Mouse (Mus musculus): ENCODE results near the gene Arhgap23. TPM values are rescaled to one million over a fixed set of nuclear protein-coding genes. Genes with fewer than 3 reads are reported as not detected.
A peak's percentile ranks its signal among the peaks of the same experiment; 100 is the strongest.

Gene Arhgap23
- polyA plus RNA-seq, 1 experiment from 2014 or later = 9.5 TPM

DNA sequence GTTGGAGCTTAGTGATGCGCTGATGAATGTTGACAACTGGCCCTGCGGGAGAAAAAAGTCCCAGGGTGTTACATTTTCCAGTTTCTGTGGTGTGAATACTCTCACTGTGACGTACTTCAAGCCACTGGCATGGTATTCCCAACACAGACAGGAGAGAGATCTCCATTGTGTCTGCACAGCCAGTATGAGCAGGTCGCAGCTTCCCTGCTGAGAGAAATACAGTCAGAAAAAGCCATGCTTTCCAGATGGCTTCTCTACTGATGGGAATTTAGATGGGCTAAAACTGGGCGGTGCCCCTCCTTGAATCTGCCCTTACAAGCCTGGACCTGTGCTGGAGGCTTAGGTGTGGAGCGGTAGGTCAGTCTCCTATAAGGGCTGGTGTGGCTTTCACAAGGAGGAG, 55.9 kb downstream of the Arhgap23 start:
- H3K36me3 ChIP-seq (ENCODE audit: control insufficient read depth, insufficient read depth, low read length) = peaks cover 95% of the 10 kb centered on the region
- H3K27me3 ChIP-seq (replicated peaks; ENCODE audit: control insufficient read depth, insufficient read depth, low read length) = no peaks in the 10 kb centered on the region
- no peaks in the 10 kb centered on the region for H3K4me1 ChIP-seq (ENCODE audit: control insufficient read depth, insufficient read depth, low read length)
- no peak overlapping the region for H3K9ac ChIP-seq (ENCODE audit: low read depth, low read length)
- H3K4me2 ChIP-seq (ENCODE audit: low read depth, low read length) = no peak overlapping the region
- H3K4me3 ChIP-seq (ENCODE audit: low read depth, low read length) = no peak overlapping the region
- ATAC-seq (ENCODE audit: low read depth) = no peak
- no peaks in the 10 kb centered on the region for H3K9me3 ChIP-seq (ENCODE audit: control insufficient read depth, low read length)
- H3K27ac ChIP-seq (replicated peaks; ENCODE audit: low read depth, low read length) = no peak overlapping the region
- DNase-seq (ENCODE audit: low spot score) = no peak
- WGBS = 80% methylated on average over 6 of the region's 6 CpGs

DNA sequence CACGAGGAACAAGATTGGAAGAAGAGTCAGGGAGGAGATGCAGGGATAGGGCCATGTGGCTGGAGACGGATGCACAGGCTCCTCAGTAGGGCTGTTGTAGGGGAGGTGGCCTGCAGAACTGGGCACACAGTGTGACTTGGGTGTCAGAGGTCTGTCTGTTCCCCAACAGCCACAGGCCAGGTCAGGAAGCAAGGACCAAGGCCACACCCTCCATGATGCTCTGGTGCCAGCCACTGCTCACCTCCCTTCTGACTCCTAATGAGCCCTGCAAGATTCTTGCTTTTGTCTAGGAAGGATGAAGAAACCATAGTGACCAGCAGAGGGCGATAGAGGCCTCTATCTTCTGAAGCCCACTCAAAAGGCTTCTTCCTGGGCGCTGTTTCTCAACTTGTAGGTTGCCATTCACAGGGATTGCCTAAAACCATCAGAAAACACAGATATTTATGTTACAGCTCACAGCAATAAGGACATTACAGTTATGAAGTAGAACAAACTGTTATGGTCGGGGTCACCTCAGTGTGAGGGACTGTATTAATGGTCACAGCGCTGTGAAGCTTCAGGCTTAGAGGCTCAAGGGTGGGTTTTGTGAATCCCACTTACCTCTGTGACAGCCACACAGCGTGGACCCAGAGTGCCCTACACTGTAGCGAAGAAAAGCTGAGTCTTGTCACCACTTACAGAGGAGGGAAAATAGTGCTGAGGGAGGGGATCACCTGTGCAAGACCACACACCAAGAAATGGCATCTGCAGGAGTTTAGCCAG, 61.2 kb downstream of the Arhgap23 start:
- Histone ChIP-seq H3K27ac (replicated peaks; ENCODE audit: low read depth, low read length) (no peak overlapping the region), H3K9ac (ENCODE audit: low read depth, low read length) (no peak overlapping the region), H3K9me3 (ENCODE audit: control insufficient read depth, low read length) (no peaks in the 10 kb centered on the region), H3K4me1 (ENCODE audit: control insufficient read depth, insufficient read depth, low read length) (no peaks in the 10 kb centered on the region), H3K4me3 (ENCODE audit: low read depth, low read length) (no peak overlapping the region), H3K36me3 (ENCODE audit: control insufficient read depth, insufficient read depth, low read length) (peaks cover 92% of the 10 kb centered on the region), H3K4me2 (ENCODE audit: low read depth, low read length) (no peak overlapping the region), H3K27me3 (replicated peaks; ENCODE audit: control insufficient read depth, insufficient read depth, low read length) (no peaks in the 10 kb centered on the region)
- 58% methylated on average over 8 of the region's 8 CpGs for WGBS
- peak; percentile 81 for DNase-seq (ENCODE audit: low spot score)
- no peak for ATAC-seq (ENCODE audit: low read depth)

DNA sequence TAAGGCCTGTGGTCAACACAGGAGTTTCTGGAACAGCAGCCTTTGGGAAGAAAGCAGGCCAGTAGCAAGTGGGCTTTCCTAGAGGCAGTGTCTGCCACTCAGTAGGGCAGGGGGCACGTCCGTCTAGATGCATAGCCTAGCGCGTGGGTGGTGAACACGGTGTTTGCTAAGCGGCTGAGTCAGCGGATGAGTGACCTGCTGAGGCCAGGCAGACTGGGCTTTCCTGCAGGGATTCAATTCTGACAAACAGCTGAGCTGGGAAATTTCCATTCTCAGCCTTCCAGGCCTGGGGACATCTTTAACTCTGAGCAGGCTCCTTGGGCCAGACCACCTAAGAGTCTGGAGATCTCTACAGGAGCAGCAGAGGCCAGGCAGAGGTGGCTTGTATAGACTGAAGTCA, 62.1 kb downstream of the Arhgap23 start:
- no peak overlapping the region for H3K4me3 ChIP-seq (ENCODE audit: low read depth, low read length)
- no peaks in the 10 kb centered on the region for H3K27me3 ChIP-seq (replicated peaks; ENCODE audit: control insufficient read depth, insufficient read depth, low read length)
- 76% methylated on average over 7 of the region's 7 CpGs for WGBS
- no peak overlapping the region for H3K9ac ChIP-seq (ENCODE audit: low read depth, low read length)
- H3K27ac ChIP-seq (replicated peaks; ENCODE audit: low read depth, low read length) = no peak overlapping the region
- ATAC-seq (ENCODE audit: low read depth) (no peak), DNase-seq (ENCODE audit: low spot score) (no peak)
- peaks cover 92% of the 10 kb centered on the region for H3K36me3 ChIP-seq (ENCODE audit: control insufficient read depth, insufficient read depth, low read length)
- no peaks in the 10 kb centered on the region for H3K4me1 ChIP-seq (ENCODE audit: control insufficient read depth, insufficient read depth, low read length)
- no peaks in the 10 kb centered on the region for H3K9me3 ChIP-seq (ENCODE audit: control insufficient read depth, low read length)
- H3K4me2 ChIP-seq (ENCODE audit: low read depth, low read length) = no peak overlapping the region

DNA sequence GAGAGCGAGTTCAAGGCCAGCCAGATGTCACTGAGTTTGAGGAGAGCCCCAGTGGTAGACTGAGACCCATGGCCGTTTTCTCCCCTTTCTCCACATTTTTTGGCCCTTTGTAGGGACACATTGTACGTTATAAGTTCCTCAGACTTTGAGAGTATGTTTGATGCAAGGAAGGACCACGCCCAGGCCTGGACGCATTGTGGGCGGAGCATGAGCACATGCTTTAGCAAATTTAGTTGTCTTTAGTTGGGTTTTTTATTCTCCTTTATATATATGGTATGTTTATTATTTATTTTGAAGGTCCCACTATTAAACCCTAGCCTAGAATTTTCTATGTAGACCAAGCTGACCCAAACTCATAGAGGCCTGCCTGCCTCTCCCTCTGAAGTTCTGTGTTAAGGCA, 63.0 kb downstream of the Arhgap23 start:
- Histone ChIP-seq H3K4me3 (ENCODE audit: low read depth, low read length) (no peak overlapping the region), H3K4me2 (ENCODE audit: low read depth, low read length) (no peak overlapping the region), H3K36me3 (ENCODE audit: control insufficient read depth, insufficient read depth, low read length) (peaks cover 92% of the 10 kb centered on the region), H3K27ac (replicated peaks; ENCODE audit: low read depth, low read length) (no peak overlapping the region), H3K4me1 (ENCODE audit: control insufficient read depth, insufficient read depth, low read length) (no peaks in the 10 kb centered on the region), H3K9ac (ENCODE audit: low read depth, low read length) (no peak overlapping the region), H3K27me3 (replicated peaks; ENCODE audit: control insufficient read depth, insufficient read depth, low read length) (no peaks in the 10 kb centered on the region), H3K9me3 (ENCODE audit: control insufficient read depth, low read length) (no peaks in the 10 kb centered on the region)
- 82% methylated on average over 6 of the region's 6 CpGs for WGBS
- DNase-seq (ENCODE audit: low spot score) (no peak), ATAC-seq (ENCODE audit: low read depth) (no peak)

DNA sequence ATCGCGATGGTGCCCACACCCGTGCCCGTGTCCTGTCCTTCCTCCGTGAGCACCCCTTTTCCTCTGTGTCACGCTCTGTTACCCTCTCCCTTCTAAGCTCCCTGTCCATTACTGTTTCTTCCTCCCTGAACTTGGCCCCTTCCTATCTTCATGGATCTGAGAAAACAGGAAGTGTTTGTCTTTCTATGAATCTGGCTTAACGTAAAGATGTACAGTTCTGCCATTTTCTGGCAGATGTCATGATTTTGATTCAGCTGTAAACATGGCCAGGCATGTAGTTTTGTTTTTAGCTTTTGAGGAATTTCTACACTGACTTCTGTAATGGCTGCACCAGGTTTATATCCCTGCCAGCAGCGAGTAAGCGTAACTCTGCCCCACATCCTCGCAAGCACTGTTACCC, 63.8 kb downstream of the Arhgap23 start:
- 84% methylated on average over 10 of the region's 10 CpGs for WGBS
- Histone ChIP-seq H3K27ac (replicated peaks; ENCODE audit: low read depth, low read length) (no peak overlapping the region), H3K36me3 (ENCODE audit: control insufficient read depth, insufficient read depth, low read length) (peaks cover 89% of the 10 kb centered on the region), H3K4me3 (ENCODE audit: low read depth, low read length) (no peak overlapping the region), H3K9me3 (ENCODE audit: control insufficient read depth, low read length) (no peaks in the 10 kb centered on the region), H3K9ac (ENCODE audit: low read depth, low read length) (no peak overlapping the region), H3K27me3 (replicated peaks; ENCODE audit: control insufficient read depth, insufficient read depth, low read length) (no peaks in the 10 kb centered on the region), H3K4me2 (ENCODE audit: low read depth, low read length) (no peak overlapping the region), H3K4me1 (ENCODE audit: control insufficient read depth, insufficient read depth, low read length) (no peaks in the 10 kb centered on the region)
- DNase-seq (ENCODE audit: low spot score) = no peak
- no peak for ATAC-seq (ENCODE audit: low read depth)

DNA sequence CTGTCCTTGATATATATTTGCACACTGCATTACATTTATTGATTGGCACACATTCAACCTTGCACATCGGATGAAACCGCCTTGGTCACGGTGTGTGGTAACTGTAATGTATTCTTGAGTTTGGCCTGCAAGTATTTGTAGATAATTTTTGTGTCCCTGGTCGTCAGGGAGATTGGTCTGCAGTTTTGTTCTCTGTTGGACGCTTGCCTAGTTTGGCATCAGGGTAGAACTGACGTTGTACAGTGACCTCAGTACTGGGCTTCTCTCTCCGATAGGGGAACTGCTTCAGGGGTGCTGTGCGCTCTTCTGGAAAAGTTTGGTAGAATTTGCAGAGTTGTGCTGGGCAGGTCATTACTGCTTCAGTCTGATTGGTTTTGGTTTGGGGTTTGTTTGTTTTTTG, 64.5 kb downstream of the Arhgap23 start:
- peaks cover 88% of the 10 kb centered on the region for H3K36me3 ChIP-seq (ENCODE audit: control insufficient read depth, insufficient read depth, low read length)
- no peaks in the 10 kb centered on the region for H3K4me1 ChIP-seq (ENCODE audit: control insufficient read depth, insufficient read depth, low read length)
- H3K4me3 ChIP-seq (ENCODE audit: low read depth, low read length) = no peak overlapping the region
- no peak overlapping the region for H3K4me2 ChIP-seq (ENCODE audit: low read depth, low read length)
- no peak overlapping the region for H3K27ac ChIP-seq (replicated peaks; ENCODE audit: low read depth, low read length)
- 79% methylated on average over 8 of the region's 8 CpGs for WGBS
- no peaks in the 10 kb centered on the region for H3K9me3 ChIP-seq (ENCODE audit: control insufficient read depth, low read length)
- ATAC-seq (ENCODE audit: low read depth) (no peak), DNase-seq (ENCODE audit: low spot score) (no peak)
- H3K27me3 ChIP-seq (replicated peaks; ENCODE audit: control insufficient read depth, insufficient read depth, low read length) = no peaks in the 10 kb centered on the region
- no peak overlapping the region for H3K9ac ChIP-seq (ENCODE audit: low read depth, low read length)

DNA sequence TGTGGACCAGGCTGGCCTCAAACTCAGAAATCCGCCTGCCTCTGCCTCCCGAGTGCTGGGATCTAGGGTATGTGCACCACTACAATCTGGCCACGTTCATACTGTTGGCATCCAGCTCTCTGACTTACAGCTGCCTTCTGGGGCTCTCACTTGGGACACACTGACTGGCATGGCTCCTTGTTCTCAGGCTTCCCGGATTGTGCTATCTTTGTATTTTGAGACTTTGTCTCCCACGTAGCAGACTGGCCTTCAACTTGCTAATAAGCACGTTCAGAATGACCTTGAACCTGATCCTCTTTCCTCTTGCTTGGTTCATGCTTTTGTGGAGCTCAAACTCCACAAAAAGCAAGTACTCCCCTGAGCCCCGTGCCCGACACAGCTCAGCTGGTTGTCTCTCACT, 70.3 kb downstream of the Arhgap23 start:
- Histone ChIP-seq H3K4me1 (ENCODE audit: control insufficient read depth, insufficient read depth, low read length) (no peaks in the 10 kb centered on the region), H3K27ac (replicated peaks; ENCODE audit: low read depth, low read length) (no peak overlapping the region), H3K4me3 (ENCODE audit: low read depth, low read length) (no peak overlapping the region), H3K9ac (ENCODE audit: low read depth, low read length) (no peak overlapping the region), H3K27me3 (replicated peaks; ENCODE audit: control insufficient read depth, insufficient read depth, low read length) (no peaks in the 10 kb centered on the region), H3K9me3 (ENCODE audit: control insufficient read depth, low read length) (no peaks in the 10 kb centered on the region), H3K36me3 (ENCODE audit: control insufficient read depth, insufficient read depth, low read length) (peaks cover 82% of the 10 kb centered on the region), H3K4me2 (ENCODE audit: low read depth, low read length) (no peak overlapping the region)
- 77% methylated on average over 8 of the region's 8 CpGs for WGBS
- no peak for DNase-seq (ENCODE audit: low spot score)
- ATAC-seq (ENCODE audit: low read depth) = no peak

DNA sequence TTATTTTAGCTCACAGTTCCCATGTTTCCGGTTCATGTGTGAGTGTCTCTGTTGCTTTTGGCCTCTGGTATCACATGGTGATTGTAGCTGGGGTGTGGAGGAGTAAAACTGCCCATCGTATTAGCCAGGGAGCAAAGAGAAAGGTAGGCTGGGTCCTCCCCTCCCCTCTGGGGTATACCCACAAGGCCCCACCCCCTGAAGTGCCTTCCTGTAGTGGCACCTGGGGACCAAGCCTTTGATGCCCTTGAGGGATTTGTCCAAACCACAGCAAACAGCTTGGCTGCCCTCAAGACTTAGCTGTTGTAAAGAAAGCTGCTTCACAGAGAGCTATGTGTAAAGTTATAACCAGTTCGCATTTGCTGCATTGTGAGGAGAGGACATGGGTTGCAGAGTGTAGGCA, 72.3 kb downstream of the Arhgap23 start:
- no peaks in the 10 kb centered on the region for H3K4me1 ChIP-seq (ENCODE audit: control insufficient read depth, insufficient read depth, low read length)
- no peak overlapping the region for H3K9ac ChIP-seq (ENCODE audit: low read depth, low read length)
- ATAC-seq (ENCODE audit: low read depth) (no peak), DNase-seq (ENCODE audit: low spot score) (no peak)
- no peaks in the 10 kb centered on the region for H3K9me3 ChIP-seq (ENCODE audit: control insufficient read depth, low read length)
- no peak overlapping the region for H3K27ac ChIP-seq (replicated peaks; ENCODE audit: low read depth, low read length)
- H3K4me2 ChIP-seq (ENCODE audit: low read depth, low read length) = no peak overlapping the region
- H3K27me3 ChIP-seq (replicated peaks; ENCODE audit: control insufficient read depth, insufficient read depth, low read length) = no peaks in the 10 kb centered on the region
- H3K36me3 ChIP-seq (ENCODE audit: control insufficient read depth, insufficient read depth, low read length) = peaks cover 83% of the 10 kb centered on the region
- no peak overlapping the region for H3K4me3 ChIP-seq (ENCODE audit: low read depth, low read length)
- 72% methylated on average over 3 of the region's 3 CpGs for WGBS

DNA sequence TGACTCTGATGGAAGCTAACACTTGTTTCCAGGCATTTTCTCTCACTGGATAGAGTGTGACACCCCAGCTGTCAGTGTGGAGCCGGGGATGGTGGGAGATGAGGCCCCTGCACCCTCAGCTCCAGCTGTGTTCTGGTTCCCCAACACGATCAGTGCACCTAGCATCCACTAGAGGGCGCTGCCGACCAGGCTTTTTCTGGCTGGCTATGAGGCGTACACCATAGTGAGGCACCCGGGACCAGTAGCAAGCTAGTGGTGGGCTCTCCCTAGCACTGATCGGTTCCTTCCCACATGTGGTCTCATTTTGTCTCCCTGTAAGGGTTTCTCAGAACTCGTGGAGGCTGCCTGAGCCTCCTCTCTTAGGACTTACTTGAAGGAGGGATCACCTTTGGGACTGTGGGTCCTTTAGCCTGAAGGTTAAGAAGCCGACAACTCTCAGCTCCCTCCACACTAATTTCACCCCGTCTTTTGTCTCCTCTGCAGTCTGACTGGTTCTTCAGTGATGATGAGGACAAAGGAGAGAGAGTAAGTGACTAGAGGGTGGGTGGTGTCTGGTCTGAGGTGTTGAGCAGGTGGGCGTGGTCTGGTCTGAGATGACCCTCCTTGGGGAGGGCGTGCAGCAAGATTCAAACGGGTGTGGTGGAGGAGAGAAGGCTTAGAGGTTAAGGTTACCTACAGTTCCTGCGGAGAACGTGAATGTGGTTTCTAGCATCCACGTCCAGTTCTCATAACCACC, 74.4 kb downstream of the Arhgap23 start:
- H3K4me3 ChIP-seq (ENCODE audit: low read depth, low read length) = no peak overlapping the region
- 29% methylated on average over 16 of the region's 16 CpGs for WGBS
- H3K27me3 ChIP-seq (replicated peaks; ENCODE audit: control insufficient read depth, insufficient read depth, low read length) = no peaks in the 10 kb centered on the region
- DNase-seq (ENCODE audit: low spot score) (peak; percentile 75), ATAC-seq (ENCODE audit: low read depth) (peak; percentile 69)
- H3K4me2 ChIP-seq (ENCODE audit: low read depth, low read length) = no peak overlapping the region
- H3K4me1 ChIP-seq (ENCODE audit: control insufficient read depth, insufficient read depth, low read length) = no peaks in the 10 kb centered on the region
- no peak overlapping the region for H3K27ac ChIP-seq (replicated peaks; ENCODE audit: low read depth, low read length)
- H3K9me3 ChIP-seq (ENCODE audit: control insufficient read depth, low read length) = no peaks in the 10 kb centered on the region
- no peak overlapping the region for H3K9ac ChIP-seq (ENCODE audit: low read depth, low read length)
- H3K36me3 ChIP-seq (ENCODE audit: control insufficient read depth, insufficient read depth, low read length) = peaks cover 86% of the 10 kb centered on the region
